Mouse (Mus musculus) small intestine, adult 2 months (tissue): ENCODE results near the gene Syce1.

Experiments used
- CTCF ChIP-seq: fragments of 200-500 bp; IDR thresholded peaks from 2 replicates; pipeline ENCODE4 v1.5.1; 2012; ENCODE audit warnings: low read depth, mild to moderate bottlenecking, control low read depth, inconsistent platforms, low read length, moderate library complexity, mixed read lengths; ENCODE audit not compliant: insufficient replicate concordance, insufficient read length; ENCODE audit errors: extremely low read depth
- POLR2A ChIP-seq: fragments of 200-500 bp; IDR thresholded peaks from 2 replicates; pipeline ENCODE4 v1.6.1; 2012; ENCODE audit warnings: low read depth, mild to moderate bottlenecking, control low read depth, inconsistent platforms, low read length, moderate library complexity

- TF ChIP-seq CTCF (no peak), POLR2A (no peak)
Measured at GRCm38 (mm10) chr7:140820173-140820572, 32.5 kb upstream of the Syce1 start.
